Mouse (Mus musculus): Measurements from ENCODE around the gene Odf3l1. TPM values are rescaled to one million over a fixed set of nuclear protein-coding genes. Genes with fewer than 3 reads are reported as not detected.

Odf3l1 gene
- total and polyA plus RNA-seq, 3 experiments, result not detected

- no peak overlapping the region for H3K27ac ChIP-seq (ENCODE audit: control insufficient read depth, low read depth, low read length)
- no peak for TF ChIP-seq POLR2AphosphoS5 (IDR thresholded peaks at IDR 0.05; ENCODE audit: borderline replicate concordance, low read depth, low read length)
- TF ChIP-seq MYB (IDR thresholded peaks at IDR 0.05; ENCODE audit: low read depth, low read length), result no peak
- no peaks in the 10 kb centered on the region for H3K36me3 ChIP-seq (ENCODE audit: control insufficient read depth in 1 of 2, insufficient read depth in 2 of 2, low read length in 2 of 2)
- no peaks in the 10 kb centered on the region for H3K79me2 ChIP-seq (ENCODE audit: control insufficient read depth, insufficient read depth, low read length, poor library complexity)
- peaks cover 10 to 11% of the 10 kb centered on the region in 2 experiments for H3K27me3 ChIP-seq (ENCODE audit: control insufficient read depth in 1 of 2, insufficient read depth in 2 of 2, low read length in 2 of 2)
- H3K9ac ChIP-seq (ENCODE audit: control insufficient read depth, low read depth, low read length, poor library complexity, severe bottlenecking), result no peak overlapping the region
- H3K9me3 ChIP-seq (replicated peaks; ENCODE audit: insufficient read depth, low read length), result no peaks in the 10 kb centered on the region
- H3K4me3 ChIP-seq (ENCODE audit: control insufficient read depth in 1 of 2, insufficient read depth in 1 of 2, low read depth in 2 of 2, low read length in 2 of 2), result no peak overlapping the region
- no peaks in the 10 kb centered on the region for H3K4me1 ChIP-seq (ENCODE audit: control insufficient read depth in 1 of 2, insufficient read depth in 2 of 2, low read length in 2 of 2)
- no peak for DNase-seq (ENCODE audit: low read depth, low spot score)
These were observed 22.6 kb downstream of the Odf3l1 start for GRCm38 (mm10) chr9:56841864-56842263.

DNA sequence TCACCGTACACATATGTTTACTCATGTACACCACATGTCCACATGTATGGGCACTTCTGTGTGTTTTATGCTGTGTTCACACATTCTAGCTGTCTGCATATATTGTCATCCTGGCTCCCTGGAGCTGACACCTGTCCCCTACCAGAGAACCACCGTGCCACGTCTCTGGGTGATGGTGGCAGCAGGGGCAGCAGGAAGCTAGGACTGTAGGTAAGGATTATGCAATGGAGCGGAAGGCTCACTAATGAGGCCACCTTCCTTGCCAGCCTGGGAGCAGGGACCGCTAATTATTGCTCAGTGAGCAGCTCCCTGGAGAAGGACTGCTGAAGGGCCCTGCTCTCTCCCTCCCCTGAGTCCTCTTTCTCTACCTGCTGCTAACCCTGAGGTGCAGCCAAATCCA is 23.8 kb downstream of the Odf3l1 start:
- H3K27ac ChIP-seq (ENCODE audit: control insufficient read depth, low read depth, low read length), result no peak overlapping the region
- no peak for DNase-seq (ENCODE audit: low read depth, low spot score)
- no peaks in the 10 kb centered on the region for H3K36me3 ChIP-seq (ENCODE audit: control insufficient read depth in 1 of 2, insufficient read depth in 2 of 2, low read length in 2 of 2)
- H3K27me3 ChIP-seq (ENCODE audit: control insufficient read depth in 1 of 2, insufficient read depth in 2 of 2, low read length in 2 of 2), result peaks cover 5 to 9% of the 10 kb centered on the region in 2 experiments
- no peaks in the 10 kb centered on the region for H3K79me2 ChIP-seq (ENCODE audit: control insufficient read depth, insufficient read depth, low read length, poor library complexity)
- no peak for TF ChIP-seq POLR2A (IDR thresholded peaks at IDR 0.05; ENCODE audit: control insufficient read depth in 1 of 2, insufficient read depth in 1 of 2, low read depth in 1 of 2, low read length in 2 of 2, poor library complexity in 1 of 2)
- no peak for TF ChIP-seq ZC3H11A (IDR thresholded peaks at IDR 0.05; ENCODE audit: low read depth, low read length)
- no peak for TF ChIP-seq GABPA (IDR thresholded peaks at IDR 0.05; ENCODE audit: low read depth, low read length)
- no peak for TF ChIP-seq MXI1 (IDR thresholded peaks at IDR 0.05; ENCODE audit: low read depth, low read length)
- no peak for TF ChIP-seq BHLHE40 (IDR thresholded peaks at IDR 0.05; ENCODE audit: borderline replicate concordance, low read depth, low read length)
- no peak for TF ChIP-seq SMC3 (IDR thresholded peaks at IDR 0.05; ENCODE audit: low read depth, low read length)
- no peak for TF ChIP-seq UBTF (IDR thresholded peaks at IDR 0.05; ENCODE audit: borderline replicate concordance, insufficient read depth, low read depth, low read length)
- TF ChIP-seq ELF1 (IDR thresholded peaks at IDR 0.05; ENCODE audit: low read depth, low read length), result no peak
- no peak for TF ChIP-seq MYB (IDR thresholded peaks at IDR 0.05; ENCODE audit: low read depth, low read length)
- no peak for TF ChIP-seq GATA1 (IDR thresholded peaks at IDR 0.05; ENCODE audit: low read depth, low read length)
- TF ChIP-seq ZMIZ1 (IDR thresholded peaks at IDR 0.05; ENCODE audit: low read depth, low read length), result no peak
- TF ChIP-seq CHD2 (IDR thresholded peaks at IDR 0.05; ENCODE audit: low read length), result no peak
- TF ChIP-seq CTCF (IDR thresholded peaks at IDR 0.05 in 2 of 3, conservative IDR thresholded peaks at IDR 0.05 in 1 of 3; ENCODE audit: control insufficient read depth in 1 of 3, insufficient read depth in 1 of 3, low read depth in 2 of 3, low read length in 3 of 3, poor library complexity in 1 of 3, severe bottlenecking in 1 of 3), result no peak
- H3K9me3 ChIP-seq (replicated peaks; ENCODE audit: insufficient read depth, low read length), result no peaks in the 10 kb centered on the region
- no peaks in the 10 kb centered on the region for H3K4me1 ChIP-seq (ENCODE audit: control insufficient read depth in 1 of 2, insufficient read depth in 2 of 2, low read length in 2 of 2)
- H3K9ac ChIP-seq (ENCODE audit: control insufficient read depth, low read depth, low read length, poor library complexity, severe bottlenecking), result no peak overlapping the region
- H3K4me3 ChIP-seq (ENCODE audit: control insufficient read depth in 1 of 2, insufficient read depth in 1 of 2, low read depth in 2 of 2, low read length in 2 of 2), result no peak overlapping the region

DNA sequence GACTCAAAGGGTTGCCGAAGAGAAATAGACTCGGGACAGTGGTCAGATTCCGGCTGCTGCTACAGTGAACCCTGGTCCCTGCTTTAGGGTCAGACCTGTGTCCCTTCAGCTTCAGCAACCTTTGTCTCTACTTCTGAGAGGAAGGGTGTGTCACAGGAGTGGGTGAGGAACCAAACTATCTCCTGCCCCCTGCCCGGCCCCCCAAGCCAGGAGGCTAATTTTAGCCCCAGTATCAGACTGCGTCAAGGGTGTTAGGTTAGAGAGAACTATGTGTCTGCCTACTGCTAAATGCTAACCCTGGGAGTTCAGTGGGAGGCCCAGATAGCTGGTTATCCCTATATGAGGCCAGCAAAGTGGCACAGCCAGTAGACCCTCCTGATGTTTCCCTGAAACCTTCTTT is 29.3 kb downstream of the Odf3l1 start:
- Histone ChIP-seq H3K4me1 (ENCODE audit: control insufficient read depth in 1 of 2, insufficient read depth in 2 of 2, low read length in 2 of 2) (peaks cover 0 to 4% of the 10 kb centered on the region in 2 experiments; a peak in 2 of 4 replicates), H3K27me3 (ENCODE audit: control insufficient read depth in 1 of 2, insufficient read depth in 2 of 2, low read length in 2 of 2) (peaks cover 0 to 5% of the 10 kb centered on the region in 2 experiments; a peak in 3 of 4 replicates), H3K36me3 (ENCODE audit: control insufficient read depth in 1 of 2, insufficient read depth in 2 of 2, low read length in 2 of 2) (no peaks in the 10 kb centered on the region), H3K4me3 (ENCODE audit: control insufficient read depth in 1 of 2, insufficient read depth in 1 of 2, low read depth in 2 of 2, low read length in 2 of 2) (no peak overlapping the region), H3K9me3 (replicated peaks; ENCODE audit: insufficient read depth, low read length) (no peaks in the 10 kb centered on the region), H3K27ac (ENCODE audit: control insufficient read depth, low read depth, low read length) (no peak overlapping the region), H3K79me2 (ENCODE audit: control insufficient read depth, insufficient read depth, low read length, poor library complexity) (no peaks in the 10 kb centered on the region), H3K9ac (ENCODE audit: control insufficient read depth, low read depth, low read length, poor library complexity, severe bottlenecking) (no peak overlapping the region)
- DNase-seq (ENCODE audit: low read depth, low spot score), result no peak
- TF ChIP-seq MAFK (IDR thresholded peaks at IDR 0.05; ENCODE audit: borderline replicate concordance, low read depth, low read length) (no peak), ZKSCAN1 (IDR thresholded peaks at IDR 0.05; ENCODE audit: low read depth, low read length) (no peak), CHD1 (IDR thresholded peaks at IDR 0.05; ENCODE audit: low read depth, low read length) (no peak), ETS1 (IDR thresholded peaks at IDR 0.05; ENCODE audit: low read depth, low read length) (no peak), MYB (IDR thresholded peaks at IDR 0.05; ENCODE audit: low read depth, low read length) (no peak), TCF12 (IDR thresholded peaks at IDR 0.05; ENCODE audit: low read depth, low read length) (no peak), ELF1 (IDR thresholded peaks at IDR 0.05; ENCODE audit: low read depth, low read length) (no peak), CHD2 (IDR thresholded peaks at IDR 0.05; ENCODE audit: low read length) (no peak), NELFE (IDR thresholded peaks at IDR 0.05; ENCODE audit: low read depth, low read length) (no peak), RCOR1 (IDR thresholded peaks at IDR 0.05; ENCODE audit: low read depth, low read length) (no peak), USF1 (IDR thresholded peaks at IDR 0.05; ENCODE audit: low read depth, low read length) (no peak)
